Mouse (Mus musculus): ENCODE data around the gene Dhx38.

Dhx38 gene

DNA sequence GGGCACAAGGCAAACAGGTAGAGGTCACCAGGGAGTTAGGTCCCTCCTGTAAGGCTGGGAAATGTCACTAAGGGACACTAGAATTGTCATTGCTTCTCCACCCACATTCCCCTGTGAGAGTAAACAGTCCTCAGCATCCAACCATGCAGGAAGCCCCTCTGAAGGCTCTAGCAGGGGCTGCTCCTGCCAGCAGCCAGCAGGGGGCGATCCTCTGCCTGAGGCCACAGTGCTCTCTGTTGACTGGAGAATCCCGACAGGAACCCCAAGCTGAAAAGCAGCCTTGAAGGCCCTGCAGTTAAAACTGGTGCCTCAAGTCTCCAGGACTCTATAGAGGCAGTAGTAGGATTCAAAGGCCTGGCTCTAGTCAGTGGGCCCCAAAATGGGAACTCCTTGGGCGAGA, 14.0 kb downstream of the Dhx38 start:
- DNase-seq (ENCODE audit: low spot score in 2 of 2) = no peak

DNA sequence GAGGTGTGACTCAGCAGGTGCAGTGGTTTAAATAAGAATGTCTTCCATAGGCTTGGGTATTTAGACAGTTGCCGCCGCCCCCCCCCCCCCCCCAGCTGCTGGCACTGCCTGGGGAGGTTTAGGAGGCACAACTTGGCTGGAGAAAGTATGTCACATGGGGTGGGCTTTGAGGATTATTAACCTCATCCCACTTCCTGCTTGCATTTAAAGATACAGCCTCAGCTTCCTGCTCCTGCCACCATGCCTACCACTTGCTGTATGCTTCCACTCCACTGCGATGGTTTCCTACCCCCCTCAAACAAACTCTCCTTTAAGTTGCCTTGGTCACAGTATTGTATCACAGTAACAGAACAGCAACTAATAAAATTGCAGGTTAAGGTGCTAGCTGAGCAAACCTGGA, 21.6 kb downstream of the Dhx38 start:
- no peak for DNase-seq (ENCODE audit: low spot score in 2 of 2)

DNA sequence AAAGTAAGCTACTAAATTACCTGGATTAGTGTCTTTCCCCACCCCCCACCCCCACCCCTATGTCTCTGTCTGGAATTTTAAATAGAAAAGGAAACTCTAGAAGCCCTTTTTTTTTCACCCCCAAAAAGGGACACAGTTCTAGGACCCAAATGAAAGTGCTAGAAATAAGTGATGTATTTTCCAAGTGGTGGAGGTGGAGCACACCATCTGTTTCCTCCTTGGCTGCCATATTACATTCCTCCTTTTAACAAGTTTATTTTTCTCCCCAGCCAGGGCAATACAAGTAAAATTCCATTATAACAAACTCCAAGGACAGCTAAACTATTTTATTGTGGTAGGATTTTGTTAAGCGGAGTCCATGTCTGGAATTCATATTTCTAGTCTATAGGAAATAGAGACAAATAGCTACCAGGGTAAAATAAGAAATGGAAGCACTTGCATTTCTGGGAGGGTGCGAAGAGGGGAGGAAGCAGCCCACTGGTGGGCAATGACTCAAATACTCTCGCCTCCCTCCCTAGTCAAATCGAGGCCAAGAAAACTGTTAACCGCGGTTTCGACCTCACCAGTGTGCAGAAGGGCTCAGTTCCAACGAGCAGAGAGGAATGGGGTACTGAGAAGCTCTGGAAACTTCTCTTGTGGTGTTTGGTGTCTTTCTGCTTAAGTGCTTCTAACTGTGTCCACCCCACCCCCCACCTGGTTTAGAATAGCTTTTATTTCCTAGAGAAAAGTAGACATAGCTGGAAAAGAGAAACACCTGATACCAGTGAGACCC, 22.7 kb downstream of the Dhx38 start:
- no peak for DNase-seq (ENCODE audit: low spot score in 2 of 2)

DNA sequence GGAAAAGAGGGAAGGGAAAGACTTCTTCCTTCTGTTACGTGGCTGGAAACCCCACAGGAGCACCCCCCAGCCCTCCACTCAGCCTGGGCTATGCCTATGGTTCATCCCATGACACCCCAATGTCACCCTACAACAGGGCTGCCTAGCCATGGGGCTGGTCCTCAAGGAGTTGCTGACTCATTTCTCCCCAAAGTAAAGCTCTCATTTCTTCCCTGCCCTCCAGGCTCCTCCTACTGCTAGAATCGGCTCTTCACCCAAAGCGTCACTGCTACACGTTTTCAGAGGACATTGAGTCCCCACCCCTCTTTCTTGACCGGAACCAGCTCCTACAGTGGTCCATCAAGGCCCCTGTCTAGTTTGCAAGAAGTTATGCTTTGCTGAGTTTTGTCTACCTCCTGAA, 23.5 kb downstream of the Dhx38 start:
- no peak for DNase-seq (ENCODE audit: low spot score in 2 of 2)

DNA sequence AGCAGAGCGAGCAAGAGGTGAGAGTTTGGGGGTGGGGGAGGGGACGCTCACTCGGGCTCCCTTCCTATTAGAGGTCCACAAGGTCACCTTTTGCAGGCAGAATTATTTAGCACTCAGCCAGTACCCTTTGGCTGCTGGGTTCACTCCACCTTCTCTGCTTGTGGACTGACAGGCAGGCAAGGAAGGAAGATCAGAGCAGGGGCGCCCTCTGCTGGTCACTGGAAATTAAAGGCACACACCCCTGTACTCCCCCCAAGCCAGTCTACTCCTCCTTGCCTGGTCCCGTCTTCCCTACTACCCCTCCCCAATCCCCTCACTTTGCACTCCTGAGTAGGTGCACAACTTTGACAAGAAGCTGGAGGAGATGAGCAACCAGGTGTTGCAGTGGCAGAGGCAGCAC, 29.0 kb downstream of the Dhx38 start:
- peak; percentile 81 to 90 for DNase-seq (ENCODE audit: low spot score in 2 of 2)

DNA sequence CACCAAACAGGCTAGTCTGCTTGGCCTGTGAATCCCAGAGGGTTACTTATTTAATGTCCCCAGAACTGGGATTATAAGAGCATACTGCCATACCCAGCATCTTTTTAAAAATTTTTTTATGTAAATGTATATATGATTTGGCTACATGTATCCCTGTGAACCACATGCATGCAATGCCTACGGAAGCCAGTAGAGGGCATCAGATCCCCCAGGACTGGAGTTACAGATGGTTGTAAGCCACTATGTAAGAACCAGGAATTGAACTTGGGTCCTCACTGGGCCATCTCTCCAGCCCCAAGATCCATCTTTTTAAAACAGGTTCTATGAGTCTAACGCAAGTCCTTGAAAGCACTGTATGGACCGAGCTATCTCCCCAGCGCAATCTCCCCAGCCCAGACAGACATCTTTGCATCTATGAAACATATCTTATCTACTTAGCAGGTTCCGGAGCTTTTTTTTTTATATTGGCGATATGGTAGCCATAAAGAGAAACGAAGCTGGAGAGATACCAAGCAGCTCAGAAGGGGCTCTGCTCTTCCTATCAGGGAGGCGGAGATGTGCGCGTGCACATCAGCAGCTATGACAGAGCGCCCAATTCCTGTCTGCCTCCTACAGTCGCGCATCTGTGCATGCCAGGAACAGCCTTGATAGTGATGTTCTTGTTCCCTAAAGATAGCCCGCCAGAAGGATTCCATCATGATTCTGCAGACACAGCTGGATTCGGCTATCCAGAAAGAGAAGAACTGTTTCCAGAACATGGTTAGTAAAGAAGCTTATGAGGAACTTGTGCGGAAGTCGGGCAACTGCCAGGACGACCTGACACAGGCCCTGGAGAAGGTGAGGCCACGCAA, 30.3 kb downstream of the Dhx38 start:
- peak; percentile 31 to 35 for DNase-seq (ENCODE audit: low spot score in 2 of 2)

DNA sequence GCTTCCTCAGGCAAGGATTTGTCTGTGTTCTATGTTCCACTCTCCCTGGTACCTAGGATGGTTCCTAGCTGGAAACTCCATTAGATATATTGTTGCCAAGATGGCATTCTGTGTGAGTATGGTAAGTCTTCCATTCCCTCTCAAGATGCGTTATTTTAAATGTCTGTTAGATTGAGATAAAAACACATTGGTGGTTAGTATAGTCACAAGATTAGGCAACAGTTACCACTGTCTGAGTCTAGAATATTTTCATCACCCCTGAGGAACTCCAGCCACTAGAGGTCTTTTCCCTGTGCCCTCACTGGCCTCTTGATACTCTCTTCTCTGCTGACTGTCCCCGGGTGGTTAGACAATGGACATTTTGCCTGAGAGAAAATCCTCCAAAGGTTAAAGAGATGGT, 41.7 kb downstream of the Dhx38 start:
- no peak for DNase-seq (ENCODE audit: low spot score in 2 of 2)

DNA sequence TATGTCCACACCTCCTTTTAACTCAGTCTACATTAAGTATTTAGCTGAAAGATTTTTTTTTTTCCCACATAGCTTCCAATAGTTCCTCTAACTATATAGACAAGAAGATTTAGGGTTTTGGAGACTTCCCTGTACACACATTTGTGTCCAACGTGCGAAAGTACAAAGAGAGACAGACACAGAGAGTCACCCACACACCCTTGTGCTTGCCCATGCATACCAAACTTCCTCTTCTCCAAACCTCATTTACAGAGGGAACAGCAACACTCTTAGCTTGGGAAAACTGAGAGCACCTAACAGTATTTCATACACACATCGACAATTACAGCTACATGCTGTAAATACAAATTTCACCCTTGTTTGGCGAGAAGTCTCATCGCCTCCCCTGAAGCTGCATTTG, 60.1 kb downstream of the Dhx38 start:
- no peak for DNase-seq (ENCODE audit: low spot score in 2 of 2)

DNA sequence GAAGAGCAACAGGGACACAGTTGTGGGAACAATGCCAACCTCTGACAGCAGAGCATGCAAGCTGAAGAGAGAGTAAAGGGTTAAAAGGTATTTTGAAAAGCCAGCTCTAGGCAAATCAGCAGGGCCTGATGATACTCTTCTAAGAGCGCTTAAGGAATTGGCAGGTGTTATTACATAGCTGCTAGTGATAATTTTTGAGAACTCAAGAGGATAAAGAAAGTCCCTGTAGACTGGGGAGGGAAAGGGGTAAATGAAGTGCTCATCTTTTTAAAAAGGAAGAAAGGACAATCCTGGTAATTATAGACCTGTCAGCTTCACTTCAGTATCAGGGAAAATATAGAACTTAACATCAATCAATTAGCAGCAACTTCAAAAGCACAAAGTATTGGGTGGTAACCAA, 62.1 kb downstream of the Dhx38 start:
- no peak for DNase-seq (ENCODE audit: low spot score in 2 of 2)

DNA sequence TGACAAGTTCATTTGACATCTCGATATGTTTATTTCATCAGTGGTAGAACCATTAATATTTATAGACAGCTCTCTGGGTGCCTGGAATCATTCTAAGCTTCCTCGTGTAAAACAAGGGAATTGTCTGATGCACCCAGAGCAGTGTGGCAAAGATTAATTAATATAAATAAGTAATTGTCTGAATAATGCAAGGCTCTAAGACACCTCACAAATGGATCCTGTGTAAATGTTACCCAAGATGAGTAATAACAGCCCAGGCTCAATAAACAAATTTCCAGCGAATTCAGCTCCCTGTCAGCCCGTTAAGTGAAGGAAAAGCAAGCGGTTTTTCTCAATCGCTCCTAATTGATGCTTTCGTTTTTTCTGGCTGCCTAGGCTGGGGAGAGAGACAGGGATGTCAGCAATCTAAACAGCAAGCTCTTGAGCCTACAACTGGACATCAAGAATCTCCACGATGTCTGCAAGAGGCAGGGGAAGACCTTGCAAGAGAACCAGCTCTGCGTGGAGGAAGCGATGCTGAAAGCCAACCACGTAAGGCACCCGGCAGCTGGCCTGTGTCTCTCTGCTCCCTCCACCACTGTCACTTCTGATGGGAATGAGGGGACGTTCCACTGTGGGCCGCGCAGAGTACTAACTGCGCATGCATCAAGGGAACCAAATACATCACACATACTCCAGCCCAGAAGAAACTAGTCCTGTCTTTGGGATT, 66.5 kb downstream of the Dhx38 start:
- no peak for DNase-seq (ENCODE audit: low spot score in 2 of 2)

Data from frontal cortex, postnatal 25 days (tissue).